ENCODE assay signal across 8 mouse cellular contexts in genomic region chr5:124536776-124537175, GRCm38 (mm10). TPM values are rescaled to one million over a fixed set of nuclear protein-coding genes. Genes with fewer than 3 reads are reported as not detected.
DNase-seq lines count a peak whose midpoint lies in the region; ATAC-seq and TF ChIP-seq lines count a peak whose summit lies in the region.

No protein-coding gene starts in this region.

- peak; percentile 21 to 38 for DNase-seq in thymus, adult 18-20 months
- no peak for DNase-seq in thymus, postnatal 10 days (ENCODE audit: low spot score in 2 of 2)
- DNase-seq in heart, postnatal 0 days (ENCODE audit: low spot score), result peak; percentile 61
- DNase-seq in kidney, postnatal 10 days, result peak; percentile 83
- DNase-seq in lung, postnatal 25 days (ENCODE audit: low spot score), result peak; percentile 61
- DNase-seq in stomach, postnatal 0 days (ENCODE audit: low spot score), result peak; percentile 74

- 0 out of 2 replicates have a peak overlapping the region, but pooled peaks have one; percentile 2 for H3K27ac ChIP-seq in embryonic facial prominence, embryonic 15.5 days (replicated peaks)
- peak overlapping the region; percentile 75 for H3K27ac ChIP-seq in heart, postnatal 0 days (ENCODE audit: low read depth)
- 0 out of 2 replicates have a peak overlapping the region, but pooled peaks have one; percentile 65 for H3K27ac ChIP-seq in stomach, postnatal 0 days (replicated peaks)

- 6% methylated on average over 17 of the region's 17 CpGs for WGBS in embryonic facial prominence, embryonic 15.5 days
- WGBS in heart, postnatal 0 days, result 3% methylated on average over 17 of the region's 17 CpGs
- WGBS in stomach, postnatal 0 days, result 4% methylated on average over 17 of the region's 17 CpGs

- H3K4me3 ChIP-seq in embryonic facial prominence, embryonic 15.5 days (replicated peaks), result peak overlapping the region; percentile 23
- H3K4me3 ChIP-seq in heart, postnatal 0 days (ENCODE audit: low read depth, low read length), result peak overlapping the region; percentile 22
- H3K4me3 ChIP-seq in stomach, postnatal 0 days (ENCODE audit: low read depth, low read length), result 0 out of 2 replicates have a peak overlapping the region, but pooled peaks have one; percentile 4

- no peak overlapping the region; the same call in 1 of the 2 replicates for H3K9ac ChIP-seq in embryonic facial prominence, embryonic 15.5 days
- H3K9ac ChIP-seq in heart, postnatal 0 days (replicated peaks; ENCODE audit: low read depth, low read length), result 0 out of 2 replicates have a peak overlapping the region, but pooled peaks have one; percentile 32
- H3K9ac ChIP-seq in stomach, postnatal 0 days (ENCODE audit: low read length), result peak overlapping the region; percentile 27; the same call in 1 of the 2 replicates

- no peaks in the 10 kb centered on the region for H3K27me3 ChIP-seq in embryonic facial prominence, embryonic 15.5 days
- H3K27me3 ChIP-seq in heart, postnatal 0 days (ENCODE audit: control insufficient read depth, insufficient read depth, low read length), result no peaks in the 10 kb centered on the region
- no peaks in the 10 kb centered on the region for H3K27me3 ChIP-seq in stomach, postnatal 0 days (ENCODE audit: control insufficient read depth, insufficient read depth, low read length)

- peak overlapping the region; percentile 44 for H3K4me2 ChIP-seq in embryonic facial prominence, embryonic 15.5 days (replicated peaks)
- peak overlapping the region; percentile 60 for H3K4me2 ChIP-seq in heart, postnatal 0 days (ENCODE audit: low read depth, low read length)
- H3K4me2 ChIP-seq in stomach, postnatal 0 days (replicated peaks; ENCODE audit: low read depth), result peak overlapping the region; percentile 34

- no peaks in the 10 kb centered on the region for H3K36me3 ChIP-seq in embryonic facial prominence, embryonic 15.5 days
- H3K36me3 ChIP-seq in heart, postnatal 0 days (replicated peaks; ENCODE audit: control insufficient read depth, insufficient read depth, low read length), result no peaks in the 10 kb centered on the region
- no peaks in the 10 kb centered on the region for H3K36me3 ChIP-seq in stomach, postnatal 0 days (ENCODE audit: control insufficient read depth, insufficient read depth, low read length)

- H3K9me3 ChIP-seq in embryonic facial prominence, embryonic 15.5 days (replicated peaks), result no peaks in the 10 kb centered on the region
- no peaks in the 10 kb centered on the region for H3K9me3 ChIP-seq in heart, postnatal 0 days (replicated peaks; ENCODE audit: control insufficient read depth, low read length)
- no peaks in the 10 kb centered on the region for H3K9me3 ChIP-seq in stomach, postnatal 0 days (ENCODE audit: control insufficient read depth, low read length)

- ATAC-seq in embryonic facial prominence, embryonic 15.5 days (ENCODE audit: insufficient number of reproducible peaks, low FRiP score, low TSS enrichment, low read depth), result no peak
- ATAC-seq in heart, postnatal 0 days (ENCODE audit: insufficient read depth, low read depth), result no peak
- ATAC-seq in stomach, postnatal 0 days (ENCODE audit: low FRiP score, low TSS enrichment), result no peak; the same call in 1 of the 2 replicates
- ATAC-seq in frontal cortex, adult (ENCODE audit: low TSS enrichment), result no peak

- H3K4me1 ChIP-seq in embryonic facial prominence, embryonic 15.5 days, result peaks cover 11% of the 10 kb centered on the region
- H3K4me1 ChIP-seq in heart, postnatal 0 days (ENCODE audit: control insufficient read depth, insufficient read depth), result peaks cover 10% of the 10 kb centered on the region
- no peaks in the 10 kb centered on the region for H3K4me1 ChIP-seq in stomach, postnatal 0 days (replicated peaks; ENCODE audit: control insufficient read depth, insufficient read depth)

- TF ChIP-seq EP300 in heart, postnatal 0 days (IDR thresholded peaks at IDR 0.05; ENCODE audit: low read depth), result no peak
- TF ChIP-seq EP300 in stomach, postnatal 0 days (optimal IDR thresholded peaks at IDR 0.05), result no peak

- TF ChIP-seq CTCF in heart, postnatal 0 days (IDR thresholded peaks at IDR 0.05; ENCODE audit: low read depth), result no peak; the same call in 1 of the 2 replicates
- TF ChIP-seq CTCF in stomach, postnatal 0 days (IDR thresholded peaks at IDR 0.05; ENCODE audit: low read depth), result peak; percentile 22; the same call in 1 of the 2 replicates

RNA-seq across cellular contexts. Expression of gene Tmed2, which starts 3.7 kb away (rescaled TPM):
- polyA plus RNA-seq in embryonic facial prominence, embryonic 15.5 days (2015; fragmentation: Nextera tagmentation; extraction: Ambion mirVana), result 566 and 571 TPM in 2 replicates
- 331 and 388 TPM in 2 replicates for total RNA-seq in heart, postnatal 0 days (2014; rRNA removed; ENCODE audit: low replicate concordance)
- 389 and 404 TPM in 2 replicates for polyA plus RNA-seq in heart, postnatal 0 days (2015; fragmentation: Nextera tagmentation; extraction: Ambion mirVana)
- polyA plus RNA-seq in stomach, postnatal 0 days (2015; fragmentation: Nextera tagmentation; extraction: Ambion mirVana), result 544 and 572 TPM in 2 replicates

RNA-seq across cellular contexts. Expression of gene Rilpl1, which starts 5.6 kb away (rescaled TPM):
- polyA plus RNA-seq in embryonic facial prominence, embryonic 15.5 days (2015; fragmentation: Nextera tagmentation; extraction: Ambion mirVana), result 23.2 and 25.1 TPM in 2 replicates
- total RNA-seq in heart, postnatal 0 days (2014; rRNA removed; ENCODE audit: low replicate concordance), result 34.7 and 52.1 TPM in 2 replicates
- polyA plus RNA-seq in heart, postnatal 0 days (2015; fragmentation: Nextera tagmentation; extraction: Ambion mirVana), result 39.0 and 40.5 TPM in 2 replicates
- 9.0 and 9.3 TPM in 2 replicates for polyA plus RNA-seq in stomach, postnatal 0 days (2015; fragmentation: Nextera tagmentation; extraction: Ambion mirVana)

RNA-seq across cellular contexts. Expression of gene Ddx55, which starts 15.9 kb away (rescaled TPM):
- 14.9 and 17.7 TPM in 2 replicates for polyA plus RNA-seq in embryonic facial prominence, embryonic 15.5 days (2015; fragmentation: Nextera tagmentation; extraction: Ambion mirVana)
- total RNA-seq in heart, postnatal 0 days (2014; rRNA removed; ENCODE audit: low replicate concordance), result 1.1 and 5.2 TPM in 2 replicates
- polyA plus RNA-seq in heart, postnatal 0 days (2015; fragmentation: Nextera tagmentation; extraction: Ambion mirVana), result 4.9 and 5.9 TPM in 2 replicates
- 5.8 and 6.1 TPM in 2 replicates for polyA plus RNA-seq in stomach, postnatal 0 days (2015; fragmentation: Nextera tagmentation; extraction: Ambion mirVana)

RNA-seq across cellular contexts. Expression of gene Eif2b1, which starts 42.2 kb away (rescaled TPM):
- 66.4 and 72.3 TPM in 2 replicates for polyA plus RNA-seq in embryonic facial prominence, embryonic 15.5 days (2015; fragmentation: Nextera tagmentation; extraction: Ambion mirVana)
- total RNA-seq in heart, postnatal 0 days (2014; rRNA removed; ENCODE audit: low replicate concordance), result 23.7 and 58.6 TPM in 2 replicates
- polyA plus RNA-seq in heart, postnatal 0 days (2015; fragmentation: Nextera tagmentation; extraction: Ambion mirVana), result 49.5 and 51.5 TPM in 2 replicates
- 58.8 and 61.2 TPM in 2 replicates for polyA plus RNA-seq in stomach, postnatal 0 days (2015; fragmentation: Nextera tagmentation; extraction: Ambion mirVana)

RNA-seq across cellular contexts. Expression of gene Gtf2h3, which starts 42.2 kb away (rescaled TPM):
- polyA plus RNA-seq in embryonic facial prominence, embryonic 15.5 days (2015; fragmentation: Nextera tagmentation; extraction: Ambion mirVana), result 58.2 and 60.3 TPM in 2 replicates
- 18.9 and 49.7 TPM in 2 replicates for total RNA-seq in heart, postnatal 0 days (2014; rRNA removed; ENCODE audit: low replicate concordance)
- 21.1 and 22.3 TPM in 2 replicates for polyA plus RNA-seq in heart, postnatal 0 days (2015; fragmentation: Nextera tagmentation; extraction: Ambion mirVana)
- polyA plus RNA-seq in stomach, postnatal 0 days (2015; fragmentation: Nextera tagmentation; extraction: Ambion mirVana), result 24.9 and 27.6 TPM in 2 replicates

Comparison
In these comparisons a context has a peak if more than half of its experiments do, and no peak if none do; other contexts are left out.
1. DNase-seq: peak in thymus, adult 18-20 months (2 of 2), heart, postnatal 0 days (single experiment), kidney, postnatal 10 days (single experiment), lung, postnatal 25 days (single experiment) and stomach, postnatal 0 days (single experiment); none in thymus, postnatal 10 days (0 of 2).
2. H3K27ac ChIP-seq: peak in every context shown above with its lines; median percentile 75 in heart, postnatal 0 days; 65 in stomach, postnatal 0 days; 2 in embryonic facial prominence, embryonic 15.5 days.
3. Peak in every context shown above with its lines, with median percentiles within 50 percentile points of each other: H3K4me2 ChIP-seq and H3K4me3 ChIP-seq.